Mouse (Mus musculus) brain, embryonic 14.5 days (tissue): ENCODE measurements at regions not wholly inside any gene's neighbourhood (a gene's known extent, or its start where the extent isn't known, plus 50 kb on each side); places are given as distances from the start of the nearest gene placed in this dataset.

Source experiments
- CTCF ChIP-seq: fragments of 200-500 bp; IDR thresholded peaks from 2 replicates; pipeline ENCODE4 v1.5.1; 2012; ENCODE audit warnings: inconsistent platforms, mild to moderate bottlenecking, moderate library complexity, borderline replicate concordance; ENCODE audit not compliant: insufficient read depth, insufficient read length; ENCODE audit errors: extremely low read depth
- POLR2A ChIP-seq: fragments of 200-500 bp; IDR thresholded peaks from 2 replicates; pipeline ENCODE4 v1.6.1; 2012; ENCODE audit warnings: mild to moderate bottlenecking, inconsistent platforms, borderline replicate concordance; ENCODE audit not compliant: poor library complexity, insufficient read depth, insufficient read length, severe bottlenecking; ENCODE audit errors: extremely low read depth

GRCm38 (mm10) chr5:52979458-52979857, 58.4 kb upstream of the Slc34a2 start:
- TF ChIP-seq CTCF (no peak), POLR2A (no peak)
